Mouse (Mus musculus): Measurements from ENCODE around the gene Ackr4.

- TF ChIP-seq CTCF (IDR thresholded peaks at IDR 0.05; ENCODE audit: insufficient read depth, low read depth, low read length): no peak
- no peak for TF ChIP-seq POLR2A (IDR thresholded peaks at IDR 0.05; ENCODE audit: insufficient read depth, low read depth, low read length)
These were observed 37.5 kb upstream of the Ackr4 start for GRCm38 (mm10) chr9:104164194-104164593.

Data from olfactory bulb, adult 2 months (tissue).